Mouse (Mus musculus) forelimb bud, embryonic 11.5 days (tissue): ENCODE results near the gene Il17f.
"Not testable (repeated sequence)": the region's sequence is repeated elsewhere in the genome, so short reads cannot be mapped to it uniquely, and the experiment has no call there.

Source experiments
- DNase-seq: peaks from one replicate; pipeline ENCODE4 v3.0.0-alpha.2; 2012; ENCODE audit warnings: low read depth, low spot score

Gene Il17f

GRCm38 (mm10) chr1:20787046-20787445 is 3.4 kb downstream of the Il17f start:
- no peak for DNase-seq

- DNase-seq = no peak
Measured at GRCm38 (mm10) chr1:20778366-20778765, 12.1 kb downstream of the Il17f start.

DNA sequence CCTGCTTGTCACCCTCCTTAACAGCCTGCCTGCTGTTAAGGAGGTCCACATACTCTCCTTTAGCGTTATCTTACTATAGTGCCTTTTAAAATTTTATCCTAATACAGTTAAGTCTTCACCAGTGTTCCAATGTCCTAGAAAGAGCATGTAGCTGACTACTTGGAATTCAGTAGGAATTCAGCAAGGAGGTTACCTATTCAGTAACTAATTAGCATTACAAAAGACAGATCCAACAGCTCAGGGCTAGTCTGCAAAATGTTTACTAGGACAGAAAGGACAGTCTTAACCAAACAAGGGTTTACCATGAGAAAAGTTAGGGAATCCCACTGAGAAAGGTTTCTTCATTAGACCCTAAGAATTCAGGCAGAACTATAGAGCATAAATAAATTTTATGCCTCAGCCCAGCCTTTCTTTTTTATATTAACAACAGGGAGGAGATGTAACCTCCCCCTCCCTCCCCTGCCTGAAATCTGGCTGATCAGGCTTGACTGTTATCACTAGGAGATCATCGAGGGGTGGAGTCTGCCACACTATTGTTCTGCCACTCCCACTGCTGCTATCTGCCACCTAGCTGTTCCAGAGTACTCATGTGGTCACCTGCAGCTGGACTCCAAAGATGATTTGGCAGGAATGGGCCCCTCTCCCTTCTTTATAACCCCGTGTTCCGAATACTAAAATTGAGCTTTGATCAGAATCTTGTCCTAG is 16.2 kb downstream of the Il17f start:
- DNase-seq = not testable (repeated sequence)

- no peak for DNase-seq
Measured at GRCm38 (mm10) chr1:20766526-20766925, 23.9 kb downstream of the Il17f start.

GRCm38 (mm10) chr1:20761411-20761810 is 29.0 kb downstream of the Il17f start:
- DNase-seq = no peak

- no peak for DNase-seq
Measured at GRCm38 (mm10) chr1:20760331-20760730, 30.1 kb downstream of the Il17f start.

GRCm38 (mm10) chr1:20759799-20760198 is 30.6 kb downstream of the Il17f start:
- DNase-seq = no peak

- DNase-seq = no peak
Measured at GRCm38 (mm10) chr1:20757586-20757985, 32.8 kb downstream of the Il17f start.

- no peak for DNase-seq
Measured at GRCm38 (mm10) chr1:20754439-20754838, 36.0 kb downstream of the Il17f start.

DNA sequence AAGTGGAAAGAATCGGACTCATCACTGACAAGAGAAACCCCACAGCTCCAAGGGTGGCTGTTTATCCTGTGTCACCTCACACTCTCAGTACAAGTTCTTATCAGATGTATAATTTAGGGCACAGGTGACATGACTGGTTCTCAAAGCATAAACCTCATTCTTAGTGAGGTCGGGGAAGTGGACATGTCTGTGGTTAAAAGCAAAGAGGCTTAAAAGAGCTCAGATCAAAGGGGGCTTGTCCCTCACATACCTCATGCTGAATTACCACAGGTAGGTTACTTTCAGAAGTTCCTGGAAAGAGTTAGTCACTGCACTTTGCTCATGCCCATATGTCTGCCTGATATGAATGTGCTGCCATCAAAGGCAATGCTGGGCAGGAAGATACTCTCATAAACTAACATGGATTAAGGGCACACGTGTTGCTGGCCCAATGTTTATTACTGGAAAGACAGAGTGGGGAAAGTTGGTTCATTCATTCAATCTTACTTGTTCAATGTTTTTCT is 49.9 kb downstream of the Il17f start:
- DNase-seq = no peak

GRCm38 (mm10) chr1:20738483-20738882 is 51.9 kb downstream of the Il17f start:
- DNase-seq = no peak

DNA sequence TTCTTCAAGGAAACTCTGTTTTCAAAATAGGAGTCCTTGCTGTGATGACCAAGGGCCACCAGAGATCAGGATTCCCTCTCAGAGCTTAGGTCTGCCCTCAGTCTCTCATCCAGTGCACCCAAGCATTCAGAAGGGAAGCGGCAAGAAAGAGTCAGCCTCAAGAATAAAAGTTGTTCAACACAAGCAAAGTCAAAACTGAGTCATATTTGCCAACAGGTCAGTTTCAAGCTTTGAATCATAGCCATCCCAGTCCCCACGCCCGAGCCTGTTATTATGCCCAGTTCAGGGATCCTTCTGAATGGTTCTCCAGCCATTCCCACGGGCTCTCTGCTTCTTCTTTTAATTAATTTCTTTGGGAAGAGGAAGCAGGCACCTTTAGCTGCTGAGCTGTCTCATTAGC is 53.8 kb downstream of the Il17f start:
- DNase-seq = no peak

DNA sequence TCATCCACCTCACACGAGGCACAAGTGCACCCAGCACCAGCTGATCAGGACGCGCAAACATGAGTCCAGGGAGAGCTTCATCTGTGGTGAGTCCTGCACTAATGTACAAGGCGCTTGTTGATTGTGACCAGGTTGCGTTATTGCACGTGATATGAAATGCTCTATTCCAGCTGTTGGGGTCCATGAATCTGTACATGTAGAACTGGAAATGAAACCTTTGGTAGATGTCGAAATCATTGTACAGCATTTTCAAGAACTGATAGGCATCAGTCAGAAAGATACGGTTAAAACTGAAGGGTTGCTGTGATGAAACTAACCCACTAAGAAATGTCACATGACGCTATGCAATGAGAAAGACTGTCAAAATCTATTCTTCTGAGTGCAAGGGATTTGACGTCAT is 59.5 kb downstream of the Il17f start, which contains the start of gene Il17a:
Gene Il17a (plus strand): TSS at position 3 of the 400 bp plus-strand sequence.
- no peak for DNase-seq
